Mouse (Mus musculus): ENCODE results near the gene Ubald1. TPM values are rescaled to one million over a fixed set of nuclear protein-coding genes. Genes with fewer than 3 reads are reported as not detected.

Gene Ubald1
- total RNA-seq (2021): 10 to 100 TPM; 33.3 to 39.0 TPM
- long read RNA-seq, experiment 1, full-length matches to known transcripts: 5 of 9 reads
- long read RNA-seq, experiment 1, partial matches to known transcripts: 0 of 9 reads
- long read RNA-seq, experiment 1, other reads (novel, unspliced or antisense): 4 of 9 reads
- long read RNA-seq, experiment 2, transcript Ubald1-201 (3 exons, 1,851 nt): major isoform, 6 of 13 reads
- long read RNA-seq, experiment 2, partial matches to known transcripts: 0 of 13 reads
- long read RNA-seq, experiment 2, other reads (novel, unspliced or antisense): 7 of 13 reads

DNA sequence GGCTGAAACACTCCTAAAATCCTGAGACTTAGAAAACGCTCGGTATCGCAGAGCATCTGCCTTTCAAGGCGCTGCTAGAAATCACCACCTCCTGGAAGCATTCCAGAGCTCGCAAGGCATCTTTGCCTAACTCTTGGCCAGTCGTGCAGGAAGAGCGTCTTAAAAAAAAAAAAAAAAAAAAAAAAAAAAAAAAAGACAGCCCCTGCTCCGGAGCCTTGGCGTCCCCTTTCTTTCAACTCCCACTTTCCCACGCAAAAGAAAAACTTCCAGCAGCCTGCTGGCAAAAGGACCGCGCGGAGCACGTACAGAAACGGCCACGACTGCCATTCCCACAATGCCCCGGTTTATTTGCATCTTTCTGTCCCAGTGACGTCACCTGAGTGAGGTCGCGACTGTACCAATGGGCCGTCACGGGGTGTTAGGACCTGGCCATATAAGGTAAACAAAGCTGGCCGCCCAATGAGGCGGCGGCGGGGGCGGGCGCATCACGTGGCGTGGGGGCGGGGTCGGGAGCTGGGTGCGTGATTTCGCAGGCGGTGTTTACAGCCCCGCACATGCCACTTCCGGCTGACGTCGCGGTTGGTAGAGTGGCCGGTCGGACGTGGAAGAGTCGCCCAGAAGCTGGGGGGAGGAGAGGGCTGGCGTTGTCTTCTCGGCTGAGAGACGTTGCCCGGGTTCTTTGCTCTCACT, at the start of gene Ubald1:
Ubald1 (minus strand) TSS at position 180 of the 690 bp plus-strand sequence.
- peak; percentile 94 for DNase-seq (ENCODE audit: low spot score in 2 of 2)

DNA sequence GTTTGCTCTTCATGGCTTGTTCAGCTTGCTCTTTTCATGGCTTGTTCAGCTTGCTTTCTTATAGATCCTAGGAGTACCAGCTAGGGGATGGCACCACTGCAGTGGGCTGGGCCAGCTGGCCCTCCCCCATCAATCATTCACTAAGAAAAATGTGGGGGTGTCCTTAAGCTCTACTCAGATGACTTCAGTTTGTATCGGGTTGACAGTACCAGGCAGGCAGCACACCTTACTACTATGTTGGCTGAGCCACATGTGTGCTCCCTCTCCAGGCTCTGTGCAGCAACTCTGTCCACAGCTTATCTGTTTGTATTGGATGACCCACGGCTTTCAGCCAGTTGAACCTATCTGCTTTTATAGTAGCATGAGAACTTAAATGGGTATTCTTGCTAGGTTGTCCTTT, 48.4 kb upstream of the Ubald1 start:
- DNase-seq (ENCODE audit: low spot score in 2 of 2): no peak

DNA sequence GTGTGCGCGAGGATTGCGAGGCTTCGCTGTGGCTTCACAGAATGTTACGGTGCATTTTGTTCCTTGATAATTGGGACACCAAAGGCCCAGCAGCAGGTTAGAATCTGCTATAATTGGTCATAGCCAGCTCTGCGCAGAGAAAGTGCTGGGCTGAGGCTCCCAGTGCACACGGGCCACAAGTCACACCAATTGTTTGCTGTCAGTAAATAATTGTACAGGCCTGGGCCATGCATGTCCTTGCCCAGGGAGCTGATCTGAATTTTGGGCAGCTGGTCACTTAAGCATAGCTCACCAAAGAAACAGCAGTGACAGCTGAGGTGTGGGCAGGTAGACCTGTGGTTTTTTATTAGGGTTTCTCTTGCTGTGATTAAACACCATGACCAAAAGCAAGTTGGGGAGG, 47.9 kb upstream of the Ubald1 start:
- no peak for DNase-seq (ENCODE audit: low spot score in 2 of 2)

DNA sequence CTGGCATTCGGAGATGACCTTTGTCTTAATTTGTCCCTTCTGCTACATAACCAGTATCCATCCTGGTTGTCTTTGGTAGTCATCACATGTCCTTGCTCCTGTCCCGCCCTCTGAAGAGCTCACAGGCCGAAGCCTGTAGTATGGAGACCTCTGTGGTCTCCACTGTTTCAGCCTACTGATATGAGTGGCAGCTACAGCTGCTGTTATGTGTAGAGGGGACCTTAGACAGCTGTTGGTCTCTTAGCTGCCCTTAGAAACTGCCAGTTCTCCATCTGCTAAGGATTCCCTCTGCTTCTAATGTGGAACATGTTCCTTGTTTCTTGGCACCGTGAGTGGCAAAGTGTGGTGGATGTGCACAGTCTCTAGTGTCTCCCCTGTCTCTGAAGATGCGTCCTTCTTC, 43.9 kb upstream of the Ubald1 start:
- DNase-seq (ENCODE audit: low spot score in 2 of 2): no peak

DNA sequence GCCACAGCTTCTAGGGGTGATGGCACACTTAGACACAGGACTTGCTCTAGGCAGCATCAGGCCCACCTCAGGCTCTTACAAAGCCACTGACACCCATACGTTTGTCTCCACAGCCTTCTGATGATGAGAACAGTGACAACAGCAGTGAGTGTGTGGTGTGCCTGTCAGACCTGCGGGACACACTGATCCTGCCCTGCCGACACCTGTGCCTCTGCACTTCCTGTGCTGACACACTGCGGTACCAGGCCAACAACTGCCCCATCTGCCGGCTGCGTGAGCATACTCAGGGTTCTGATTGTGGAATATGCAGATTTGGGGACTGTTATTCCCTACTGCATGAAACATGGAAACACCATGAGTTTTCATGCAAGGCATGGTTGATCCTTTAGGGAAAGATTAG, 42.4 kb upstream of the Ubald1 start:
- no peak for DNase-seq (ENCODE audit: low spot score in 2 of 2)

DNA sequence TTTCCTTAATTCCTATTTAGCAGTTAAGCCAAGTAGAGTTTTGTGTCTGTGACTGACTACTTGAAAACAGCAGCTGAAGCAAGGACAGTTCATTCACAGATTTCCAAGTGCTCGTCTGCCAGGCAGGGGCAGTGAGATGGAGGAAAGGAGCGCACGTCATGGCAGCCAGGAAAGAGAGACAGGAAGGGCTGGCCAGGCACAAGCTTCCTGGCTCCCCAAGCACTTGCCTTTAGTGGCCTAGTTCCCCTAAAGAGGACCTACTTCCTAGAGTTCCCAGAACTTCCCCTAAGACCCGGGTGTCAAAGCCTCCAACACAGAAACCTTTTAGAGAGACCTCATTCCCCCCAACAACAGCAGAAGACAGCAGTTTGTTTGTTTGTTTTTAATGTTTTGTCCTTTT, 40.4 kb upstream of the Ubald1 start:
- no peak for DNase-seq (ENCODE audit: low spot score in 2 of 2)

DNA sequence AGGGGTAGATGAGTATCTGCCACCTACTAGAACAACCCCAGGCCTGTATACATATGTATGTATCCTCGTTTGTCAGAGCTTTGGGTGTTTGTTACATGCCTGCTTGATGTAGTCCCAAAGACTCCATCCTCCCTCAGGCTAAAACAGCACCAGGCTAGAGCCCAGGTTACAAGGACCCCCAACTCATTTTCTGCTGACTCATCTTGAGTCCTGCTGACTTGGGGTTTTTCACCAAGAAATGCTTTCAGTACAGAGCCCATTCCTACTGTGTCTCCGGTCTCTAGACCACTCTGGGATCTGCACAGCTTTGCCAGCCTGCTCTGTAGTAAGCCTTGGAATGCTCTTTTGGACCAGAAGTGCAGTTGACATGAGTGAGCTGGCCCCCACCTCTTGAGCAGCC, 36.5 kb upstream of the Ubald1 start:
- no peak for DNase-seq (ENCODE audit: low spot score in 2 of 2)

DNA sequence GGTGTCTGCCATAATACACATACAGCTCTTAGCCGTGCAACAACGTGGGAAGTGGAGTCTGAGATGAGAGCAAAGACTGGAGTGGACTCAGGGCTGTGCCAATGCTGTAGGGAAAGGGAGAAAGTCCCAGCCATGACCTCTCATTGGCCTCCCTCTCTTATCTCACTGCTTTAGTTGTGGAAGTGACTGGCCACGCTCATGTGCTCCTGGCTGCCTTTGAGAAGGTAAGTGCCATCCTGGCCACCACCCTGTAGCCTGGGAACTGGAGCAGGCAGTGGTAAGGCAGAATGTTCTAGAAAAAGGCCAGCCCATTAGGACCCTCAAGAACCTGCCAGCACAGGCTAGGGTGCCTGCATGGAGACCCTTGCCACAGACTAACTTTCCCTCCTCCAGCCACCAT, 35.8 kb upstream of the Ubald1 start:
- DNase-seq (ENCODE audit: low spot score in 2 of 2): no peak

DNA sequence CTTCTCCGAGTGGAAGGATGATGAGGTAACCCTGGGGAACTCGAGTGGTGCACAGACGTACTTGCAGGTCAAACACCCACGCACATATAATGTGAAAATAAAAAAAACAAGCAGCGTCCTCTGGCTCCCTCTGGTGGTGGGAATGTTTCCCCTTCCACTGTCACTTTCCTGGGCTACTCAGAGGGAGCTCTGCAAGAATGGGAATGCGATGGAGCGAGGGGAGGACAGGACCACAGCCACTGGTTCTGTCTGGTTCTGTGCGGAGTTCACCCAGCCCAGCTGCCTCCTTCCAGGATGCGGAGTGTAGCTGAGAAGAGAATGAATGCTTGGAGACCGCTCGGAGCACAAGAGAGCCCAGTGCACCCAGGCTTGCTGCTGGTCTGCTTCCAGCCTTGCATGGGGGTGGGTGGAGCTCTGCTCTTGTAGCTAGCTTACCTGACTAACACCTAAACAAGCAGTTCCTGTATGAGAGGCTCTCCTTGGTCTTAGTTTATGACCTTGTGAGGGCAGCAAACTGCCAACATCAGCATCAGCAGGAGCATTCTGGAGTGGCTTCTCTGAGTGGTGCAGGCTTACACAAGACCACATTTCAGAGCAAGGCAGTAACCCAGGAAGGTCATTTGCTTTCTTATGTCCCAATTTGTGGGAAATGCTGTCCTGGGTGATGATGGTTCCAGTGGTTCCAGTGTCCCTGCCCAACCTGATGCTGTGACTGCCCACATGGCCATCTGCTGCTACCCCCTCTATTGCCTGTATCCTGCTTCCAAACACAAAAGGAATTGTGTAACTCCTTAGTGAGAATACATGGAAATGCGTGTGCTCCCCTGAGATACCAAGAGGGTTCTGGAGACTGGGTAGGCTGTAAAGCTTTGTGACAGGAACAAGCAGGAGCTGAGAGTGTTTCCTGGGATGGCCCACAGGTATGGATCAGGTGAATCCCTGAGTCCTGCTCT, 33.9 kb upstream of the Ubald1 start:
- DNase-seq (ENCODE audit: low spot score in 2 of 2): peak; percentile 88 to 89

DNA sequence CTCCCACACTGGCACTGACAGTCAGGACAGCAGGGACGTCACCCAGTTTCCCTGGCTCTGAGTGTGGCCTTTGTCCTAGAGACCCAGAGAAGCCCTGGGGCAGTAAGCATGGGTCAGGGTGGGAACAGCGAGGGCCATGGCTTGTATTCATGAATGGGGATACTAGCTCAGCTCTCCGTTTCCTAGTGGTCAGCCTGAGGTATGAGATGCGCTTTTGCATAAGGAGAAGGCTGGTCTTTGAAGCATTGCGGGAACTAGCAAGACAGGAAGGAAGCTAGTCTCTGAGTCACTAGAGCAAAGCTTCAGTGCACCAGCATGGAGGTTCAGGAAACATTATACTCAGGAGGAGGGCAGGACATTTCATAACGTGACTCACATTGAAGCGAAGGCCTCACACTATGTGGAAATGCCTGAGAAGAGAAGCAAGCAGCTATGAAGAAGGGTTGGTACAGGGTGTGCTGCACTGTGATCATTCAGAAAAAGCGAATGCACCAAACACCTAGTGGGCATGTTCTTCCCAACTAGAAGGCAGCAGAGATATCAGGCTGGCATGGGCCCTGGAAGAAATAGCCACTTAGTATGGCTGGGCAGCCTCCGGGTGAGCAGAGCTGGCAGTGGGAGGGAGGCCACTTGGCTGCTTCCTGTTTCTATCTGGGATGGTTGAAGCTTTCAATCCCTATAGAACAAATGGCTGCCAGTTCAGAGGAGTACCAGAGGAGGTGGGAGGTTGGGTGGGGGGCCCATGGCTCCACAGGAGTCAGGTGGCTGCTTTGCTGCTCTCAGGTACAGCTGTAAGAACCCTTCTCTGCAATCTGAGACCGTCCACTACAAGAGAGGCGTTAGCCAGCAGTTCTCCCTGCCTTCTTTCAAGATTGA, 33.0 kb upstream of the Ubald1 start:
- no peak for DNase-seq (ENCODE audit: low spot score in 2 of 2)

DNA sequence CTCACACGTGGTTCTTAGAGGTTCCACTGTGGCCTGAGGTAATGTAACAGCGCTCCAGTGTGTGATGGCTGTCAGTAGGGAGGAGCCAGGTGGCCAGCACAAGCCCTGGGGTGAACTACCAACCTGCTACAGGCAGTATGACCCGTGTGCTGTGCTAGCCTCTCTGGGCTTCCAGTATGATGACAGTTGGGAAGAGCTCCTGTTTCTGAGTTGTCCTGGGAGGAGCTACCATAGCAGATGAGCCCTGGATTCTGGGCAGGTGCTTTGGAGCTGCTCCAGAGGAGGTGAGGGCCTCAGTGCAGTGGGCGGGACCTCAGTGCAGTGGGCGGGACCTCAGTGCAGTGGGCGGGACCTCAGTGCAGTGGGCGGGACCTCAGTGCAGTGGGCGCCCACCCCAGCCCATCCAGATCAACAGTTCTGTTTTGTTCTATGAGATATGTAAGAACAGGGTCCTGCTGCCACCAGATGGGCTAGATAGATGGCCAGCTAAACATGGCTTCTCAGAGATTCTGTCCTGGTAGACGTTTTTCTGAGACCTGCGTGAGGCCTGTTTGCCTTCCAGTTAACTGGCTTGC, 32.0 kb upstream of the Ubald1 start:
- DNase-seq (ENCODE audit: low spot score in 2 of 2): no peak

DNA sequence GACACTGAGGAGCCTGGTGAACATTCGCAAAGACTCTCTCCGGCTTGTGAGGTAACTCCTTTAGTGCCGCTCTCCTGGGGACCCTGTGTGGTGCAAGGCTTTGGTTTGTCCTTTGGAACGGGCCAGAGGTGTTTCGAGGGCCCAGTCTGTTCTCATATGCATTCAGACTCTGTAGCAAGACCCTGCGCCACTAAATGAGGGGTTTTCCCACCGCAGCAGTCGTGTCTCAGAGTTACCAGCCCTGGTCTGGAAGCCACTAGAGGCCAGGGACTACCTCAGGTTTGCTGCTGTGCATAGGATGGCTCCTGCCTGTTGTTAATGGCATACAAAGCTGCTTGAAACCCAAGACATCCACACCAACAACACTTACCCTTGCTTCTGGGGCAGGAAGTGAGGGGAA, 30.6 kb upstream of the Ubald1 start:
- DNase-seq (ENCODE audit: low spot score in 2 of 2): no peak

DNA sequence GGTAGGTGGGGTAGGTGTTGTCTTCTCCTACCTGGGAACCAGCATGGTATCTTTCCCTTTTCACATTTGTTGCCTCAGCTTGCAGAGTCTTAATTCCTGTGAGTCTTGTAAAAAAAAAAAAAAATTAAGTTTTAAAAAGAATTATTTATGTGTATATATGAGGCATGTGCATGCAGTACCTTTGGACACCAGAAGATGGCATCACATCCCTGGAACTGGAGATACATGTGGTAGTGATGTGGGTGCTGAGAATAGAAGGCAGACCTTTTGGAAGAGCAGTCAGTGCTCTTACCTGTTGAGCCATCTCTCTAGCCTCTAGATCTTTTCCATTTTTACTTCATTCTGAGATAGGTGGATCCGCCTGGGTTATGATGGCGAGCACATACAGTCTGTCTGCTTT, 29.6 kb upstream of the Ubald1 start:
- no peak for DNase-seq (ENCODE audit: low spot score in 2 of 2)

DNA sequence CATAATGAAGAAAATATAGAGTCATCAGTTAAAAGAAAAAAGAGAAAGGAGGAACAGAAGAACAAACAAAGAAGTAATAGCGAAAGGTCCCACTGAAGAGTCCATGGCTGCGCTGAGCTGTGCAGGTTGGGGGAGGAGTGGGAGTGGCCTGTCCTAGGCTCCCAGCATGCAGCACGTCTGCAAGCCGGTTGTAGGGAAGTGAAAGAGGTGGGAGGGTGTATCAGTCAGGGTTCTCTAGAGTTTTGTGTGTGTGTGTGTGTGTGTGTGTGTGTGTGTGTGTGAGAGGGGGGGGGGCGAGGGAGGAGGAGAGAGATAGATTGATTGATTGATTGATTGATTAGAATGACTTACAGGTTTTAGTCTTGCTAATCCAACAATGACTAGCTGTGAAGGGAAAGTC, 27.9 kb upstream of the Ubald1 start:
- DNase-seq (ENCODE audit: low spot score in 2 of 2): no peak

DNA sequence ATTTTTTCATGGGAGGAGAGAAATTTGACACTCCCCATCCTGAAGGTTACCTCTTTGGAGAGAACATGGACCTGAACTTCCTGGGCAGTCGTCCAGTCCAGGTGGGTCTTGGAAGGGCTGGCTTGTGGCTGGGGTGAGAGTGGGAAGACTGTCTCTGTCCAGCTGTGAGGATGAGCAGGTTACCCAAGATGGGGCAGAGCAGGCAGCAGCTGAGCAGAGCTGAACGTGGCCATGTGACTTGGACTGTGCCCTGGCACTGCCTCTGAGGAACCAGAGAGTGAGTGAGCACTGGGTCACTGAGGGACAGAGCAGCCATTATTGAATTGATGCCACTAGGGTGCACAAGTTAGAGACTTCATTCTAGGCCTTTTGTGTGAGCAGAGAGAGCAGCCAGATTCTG, 27.3 kb upstream of the Ubald1 start:
- no peak for DNase-seq (ENCODE audit: low spot score in 2 of 2)

DNA sequence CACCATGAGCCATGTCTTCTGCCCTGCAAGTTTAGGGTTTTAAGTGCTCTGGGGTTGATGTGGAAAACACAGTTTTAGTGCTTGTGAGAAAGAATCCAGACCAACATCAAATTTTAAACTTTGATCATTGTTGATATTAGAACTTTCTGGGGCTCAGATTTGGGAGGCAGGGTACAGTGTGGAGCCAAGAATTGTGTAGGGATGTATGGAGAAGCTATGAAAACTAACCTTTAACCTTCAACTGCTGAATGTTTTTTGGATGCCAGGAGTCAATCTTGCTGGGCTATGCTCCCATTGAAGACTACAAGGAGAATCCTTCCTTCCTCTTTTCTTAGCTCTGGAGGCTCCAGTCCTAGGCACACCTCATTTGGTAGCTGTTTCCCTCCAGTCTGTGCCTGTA, 26.4 kb upstream of the Ubald1 start:
- no peak for DNase-seq (ENCODE audit: low spot score in 2 of 2)

DNA sequence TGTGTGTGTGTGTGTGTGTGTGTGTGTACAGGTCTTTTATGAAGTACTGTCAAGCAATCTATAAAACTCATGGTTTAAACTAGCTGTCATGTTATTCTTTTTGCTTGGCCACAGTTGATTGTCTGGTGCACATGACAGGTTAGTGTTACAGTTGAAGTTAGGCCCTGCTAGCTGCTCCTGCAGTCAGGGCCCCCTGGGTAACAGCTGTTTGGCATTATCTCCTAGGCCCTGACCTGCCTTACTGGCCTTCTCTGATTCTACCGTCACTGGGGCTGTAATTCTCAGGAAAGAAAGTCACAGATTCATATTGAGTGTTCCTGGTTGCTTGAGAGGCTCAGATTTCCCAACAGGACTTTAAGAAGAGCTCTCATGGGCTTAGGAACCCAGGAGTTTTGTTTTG, 25.5 kb upstream of the Ubald1 start:
- DNase-seq (ENCODE audit: low spot score in 2 of 2): no peak

DNA sequence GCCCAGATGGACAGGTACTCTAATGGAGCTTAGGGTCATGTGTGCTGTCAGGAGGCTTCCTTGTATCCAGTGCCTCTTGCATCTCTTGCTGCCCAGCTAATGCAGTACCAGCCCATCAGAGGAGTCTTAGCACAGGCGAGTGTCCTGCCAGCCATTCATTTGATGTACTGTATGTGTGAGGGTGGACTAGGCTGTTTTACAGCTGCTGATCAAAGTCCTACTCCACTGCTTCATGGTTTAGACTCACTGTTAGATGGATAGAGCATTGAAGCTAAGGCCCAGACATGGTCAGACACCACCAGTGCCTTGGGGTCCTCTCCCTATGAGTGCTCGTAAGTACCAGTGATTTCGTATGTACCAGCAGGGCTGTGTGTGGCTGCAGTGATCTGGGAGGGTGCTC, 24.8 kb upstream of the Ubald1 start:
- no peak for DNase-seq (ENCODE audit: low spot score in 2 of 2)

DNA sequence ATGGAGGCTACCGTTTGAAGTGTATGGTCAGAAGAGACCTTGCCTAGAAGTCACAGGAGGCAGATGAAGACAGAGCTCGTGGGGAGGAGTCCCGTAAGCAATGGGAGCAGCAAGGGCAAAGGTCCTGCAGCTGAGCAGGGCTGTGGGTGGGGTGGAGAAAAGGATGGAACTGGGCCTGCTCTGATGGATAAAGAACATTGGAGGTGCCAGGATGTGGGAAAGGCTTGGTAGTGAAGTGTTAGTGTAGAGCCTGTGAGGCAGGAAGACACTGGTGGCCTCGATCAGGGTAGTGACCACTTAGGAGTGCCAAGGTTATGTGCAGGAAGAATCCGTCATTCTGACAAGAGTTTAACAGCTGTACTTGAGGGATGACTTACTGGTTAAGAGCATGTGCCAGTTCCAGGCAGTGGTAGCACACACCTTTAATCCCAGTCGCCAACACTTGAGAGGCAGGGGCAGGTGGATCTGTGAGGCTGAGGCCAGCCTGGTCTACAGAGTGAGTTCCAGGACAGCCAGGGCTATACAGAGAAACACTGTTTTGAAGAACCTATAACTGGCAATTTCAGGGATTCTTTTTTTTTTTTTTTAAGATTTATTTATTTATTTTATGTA, 23.5 kb upstream of the Ubald1 start:
- no peak for DNase-seq (ENCODE audit: low spot score in 2 of 2)

DNA sequence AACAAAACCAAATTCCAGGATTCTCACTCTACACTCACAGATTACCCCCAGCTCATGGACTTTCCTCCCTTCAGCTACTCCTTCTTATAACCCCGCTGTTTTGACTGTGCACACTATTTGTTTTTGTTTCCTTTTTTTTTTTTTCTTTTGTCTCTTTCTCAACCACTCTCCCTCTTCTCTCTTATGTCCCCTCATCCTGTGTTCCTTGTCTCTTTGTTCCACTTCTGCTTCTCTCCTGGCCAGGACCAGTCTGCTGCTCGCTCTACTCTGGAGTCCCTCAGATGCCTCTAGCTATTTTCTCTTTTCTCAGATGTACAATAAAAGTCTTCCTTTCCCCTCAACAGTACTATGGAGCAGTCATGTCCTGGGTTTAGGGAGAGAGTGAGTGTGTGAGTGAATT, 22.3 kb upstream of the Ubald1 start:
- DNase-seq (ENCODE audit: low spot score in 2 of 2): no peak
